Mouse (Mus musculus) testis, adult 2 months (tissue): Measurements from ENCODE around the gene Rcan2. TPM values are rescaled to one million over a fixed set of nuclear protein-coding genes. Genes with fewer than 3 reads are reported as not detected.
A peak's percentile ranks its signal among the peaks of the same experiment; 100 is the strongest.

Experiments
- H3K27ac ChIP-seq: fragments of 200-500 bp; 2 replicates; pipeline ENCODE4 v1.5.1; 2012; ENCODE audit warnings: low read depth, low read length; ENCODE audit not compliant: control insufficient read depth, insufficient read depth
- H3K27me3 ChIP-seq: fragments of 200-500 bp; 2 replicates; pipeline ENCODE4 v1.6.1; 2012; ENCODE audit warnings: mild to moderate bottlenecking, low read length, moderate library complexity; ENCODE audit not compliant: control insufficient read depth, insufficient read depth
- H3K36me3 ChIP-seq: fragments of 200-500 bp; 2 replicates; pipeline ENCODE4 v1.6.1; 2012; ENCODE audit warnings: mild to moderate bottlenecking, low read length; ENCODE audit not compliant: control insufficient read depth, insufficient read depth
- H3K4me1 ChIP-seq: fragments of 200-500 bp; 2 replicates; pipeline ENCODE4 v1.6.1; 2012; ENCODE audit warnings: low read length; ENCODE audit not compliant: control insufficient read depth, insufficient read depth
- H3K4me3 ChIP-seq: fragments of 200-500 bp; 2 replicates; pipeline ENCODE4 v1.5.1; 2012; ENCODE audit warnings: low read depth, mild to moderate bottlenecking, low read length, moderate library complexity, mixed read lengths; ENCODE audit not compliant: control insufficient read depth
- CTCF ChIP-seq: fragments of 200-500 bp; IDR thresholded peaks from 2 replicates; pipeline ENCODE4 v1.5.1; 2012; ENCODE audit warnings: low read depth, mild to moderate bottlenecking, inconsistent platforms, low read length, moderate library complexity; ENCODE audit not compliant: control insufficient read depth, insufficient read depth, insufficient replicate concordance
- POLR2A ChIP-seq: fragments of 200-500 bp; IDR thresholded peaks from 2 replicates; pipeline ENCODE4 v1.6.1; 2012; ENCODE audit warnings: low read depth, mild to moderate bottlenecking, inconsistent platforms, low read length, moderate library complexity; ENCODE audit not compliant: control insufficient read depth
- polyA plus RNA-seq: library from polyadenylated mRNA; depleted of rRNA; stranded (reverse); fragments of >200 nt; gene quantifications from 2 replicates; pipeline ENCODE4 v1.2.3, GENCODE M21; 2012

Gene Rcan2
- polyA plus RNA-seq, 1 experiment: 1.3 TPM

DNA sequence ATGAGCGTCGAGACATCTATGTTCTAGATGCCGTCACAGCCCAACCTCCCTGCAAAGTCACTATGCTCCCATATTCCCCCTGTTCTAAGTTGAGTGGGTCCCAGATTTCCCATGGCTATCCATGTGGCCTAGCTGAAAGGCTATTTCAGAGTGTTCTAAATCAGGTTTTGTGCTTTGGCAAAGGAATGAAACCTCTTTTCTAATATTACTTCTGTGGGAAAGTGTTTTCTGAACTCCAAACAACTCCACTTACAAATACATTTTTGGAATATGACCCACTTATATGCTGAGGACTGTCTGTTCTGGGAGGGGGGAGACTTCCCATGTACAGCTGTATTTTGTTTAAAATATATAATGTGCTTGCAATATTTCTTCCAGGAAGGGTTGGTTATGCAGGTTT is 9.4 kb upstream of the Rcan2 start:
- no peaks in the 10 kb centered on the region for H3K36me3 ChIP-seq
- TF ChIP-seq CTCF: no peak
- TF ChIP-seq POLR2A: no peak
- H3K4me3 ChIP-seq: no peak overlapping the region
- no peaks in the 10 kb centered on the region for H3K27me3 ChIP-seq
- H3K27ac ChIP-seq: no peak overlapping the region
- H3K4me1 ChIP-seq: no peaks in the 10 kb centered on the region

- TF ChIP-seq CTCF (no peak), POLR2A (no peak)
- Histone ChIP-seq H3K4me1 (no peaks in the 10 kb centered on the region), H3K4me3 (no peak overlapping the region), H3K27ac (no peak overlapping the region), H3K36me3 (no peaks in the 10 kb centered on the region), H3K27me3 (no peaks in the 10 kb centered on the region)
Observed at GRCm38 (mm10) chr17:43794731-43795280, 6.3 kb upstream of the Rcan2 start.

DNA sequence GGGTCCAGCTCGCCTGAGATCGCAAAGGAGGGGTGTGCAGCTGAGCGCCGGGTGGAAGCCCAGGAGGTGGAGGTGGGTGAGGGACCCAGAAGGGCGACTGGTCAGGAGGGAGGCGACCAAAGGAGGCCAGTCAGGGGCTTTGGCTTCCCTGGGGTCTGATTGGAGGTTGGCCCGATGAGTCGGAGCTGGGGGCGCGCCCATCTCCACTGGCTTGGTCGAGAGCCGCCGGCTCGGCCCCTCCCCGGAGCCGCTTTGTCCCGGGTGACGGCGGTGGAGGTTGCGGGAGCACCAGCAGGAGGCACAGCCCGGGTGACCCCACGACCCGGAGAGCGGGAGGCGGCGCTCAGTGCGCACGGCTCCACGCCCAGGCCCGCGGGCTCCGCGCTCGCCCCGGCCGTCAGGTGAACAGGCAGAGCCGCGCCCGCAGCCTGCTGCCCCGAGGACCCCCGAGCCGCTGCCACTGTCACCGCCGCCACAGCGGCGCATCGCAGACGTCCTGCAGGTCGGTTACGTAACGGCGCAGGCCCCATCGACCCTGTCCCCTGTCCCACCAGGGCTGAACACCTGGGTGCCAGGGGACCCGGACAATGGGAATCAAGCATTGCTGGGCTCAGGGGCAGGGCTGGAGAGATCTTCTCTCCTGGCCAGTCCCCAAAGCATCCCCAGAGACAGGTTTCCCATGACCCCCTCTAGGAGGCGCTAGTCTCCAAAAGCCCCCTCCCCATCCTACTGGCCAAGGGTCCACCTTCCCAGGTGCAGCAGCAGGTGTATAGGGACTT is 633 bp downstream of the Rcan2 start:
- Histone ChIP-seq H3K27me3 (0 out of 2 replicates have a peak, but pooled peaks cover 2% of the 10 kb centered on the region), H3K4me1 (peaks cover 7% of the 10 kb centered on the region), H3K36me3 (no peaks in the 10 kb centered on the region), H3K27ac (no peak overlapping the region), H3K4me3 (peak overlapping the region; percentile 57)
- TF ChIP-seq CTCF: no peak
- no peak for TF ChIP-seq POLR2A

DNA sequence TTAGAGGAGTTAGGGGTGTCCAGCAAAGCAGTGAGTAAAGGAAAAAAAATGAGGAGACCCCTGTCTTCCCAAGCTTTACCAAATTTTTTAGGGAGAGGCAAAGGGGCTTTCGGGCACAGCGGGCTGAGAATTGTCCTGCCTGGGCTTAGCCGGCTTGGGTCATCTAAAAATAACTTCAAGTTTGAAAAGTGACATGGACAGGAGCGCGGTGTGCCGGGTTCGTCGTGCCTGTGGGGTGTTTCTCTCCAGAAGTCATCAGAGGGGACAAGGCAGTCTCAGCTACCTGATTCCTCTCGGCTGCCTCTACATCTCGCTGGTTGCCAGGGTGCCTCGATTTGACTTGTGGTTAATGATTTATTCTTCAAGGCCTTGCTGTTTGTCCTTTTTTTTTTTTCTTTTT is 1.3 kb downstream of the Rcan2 start:
- Histone ChIP-seq H3K36me3 (no peaks in the 10 kb centered on the region), H3K4me3 (no peak overlapping the region)
- TF ChIP-seq POLR2A (no peak), CTCF (no peak)

GRCm38 (mm10) chr17:43803111-43803510 is 2.0 kb downstream of the Rcan2 start:
- H3K4me3 ChIP-seq: no peak overlapping the region
- 0 out of 2 replicates have a peak, but pooled peaks cover 2% of the 10 kb centered on the region for H3K27me3 ChIP-seq
- H3K4me1 ChIP-seq: peaks cover 7% of the 10 kb centered on the region
- TF ChIP-seq CTCF (no peak), POLR2A (no peak)
- H3K27ac ChIP-seq: no peak overlapping the region
- H3K36me3 ChIP-seq: no peaks in the 10 kb centered on the region

More for the DNA sequence above, 1.3 kb downstream of the Rcan2 start:
- peaks cover 7% of the 10 kb centered on the region for H3K4me1 ChIP-seq
- H3K27me3 ChIP-seq: 0 out of 2 replicates have a peak, but pooled peaks cover 2% of the 10 kb centered on the region
- no peak overlapping the region for H3K27ac ChIP-seq

DNA sequence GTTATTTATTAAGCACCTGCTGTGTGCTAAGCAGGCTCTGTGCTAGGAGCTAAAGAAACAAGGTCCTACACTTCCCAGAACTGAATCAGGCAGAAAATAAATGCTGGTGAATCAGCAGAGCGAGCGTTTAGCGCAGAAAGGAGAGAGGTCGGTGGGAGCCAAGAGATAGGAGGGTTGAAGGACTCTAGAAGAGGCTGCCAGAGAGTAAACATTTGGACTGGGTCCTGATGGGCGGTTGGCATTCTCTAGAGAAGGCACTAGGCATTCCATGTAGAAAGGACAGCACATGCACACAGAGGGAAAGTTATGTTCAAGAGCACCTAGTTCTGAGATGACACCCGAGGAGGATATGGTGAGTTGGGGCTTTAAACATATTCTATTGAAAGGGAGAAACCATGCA is 2.6 kb downstream of the Rcan2 start:
- H3K27ac ChIP-seq: no peak overlapping the region
- H3K4me3 ChIP-seq: no peak overlapping the region
- 0 out of 2 replicates have a peak, but pooled peaks cover 2% of the 10 kb centered on the region for H3K27me3 ChIP-seq
- no peaks in the 10 kb centered on the region for H3K36me3 ChIP-seq
- peaks cover 7% of the 10 kb centered on the region for H3K4me1 ChIP-seq
- TF ChIP-seq POLR2A (no peak), CTCF (no peak)

GRCm38 (mm10) chr17:43806841-43807240 is 5.7 kb downstream of the Rcan2 start:
- Histone ChIP-seq H3K27ac (no peak overlapping the region), H3K27me3 (no peaks in the 10 kb centered on the region), H3K36me3 (no peaks in the 10 kb centered on the region), H3K4me3 (no peak overlapping the region), H3K4me1 (peaks cover 3% of the 10 kb centered on the region; the same call in 1 of the 2 replicates)
- TF ChIP-seq POLR2A: no peak
- TF ChIP-seq CTCF: no peak
